Mouse (Mus musculus): ENCODE data around the gene Tbc1d22a. TPM values are rescaled to one million over a fixed set of nuclear protein-coding genes. Genes with fewer than 3 reads are reported as not detected.

The Tbc1d22a gene
- polyA plus RNA-seq, 1 experiment = 16.3 TPM

- Histone ChIP-seq H3K27ac (ENCODE audit: control insufficient read depth, insufficient read depth, low read depth, low read length, poor library complexity) (no peak overlapping the region), H3K4me1 (ENCODE audit: control insufficient read depth, insufficient read depth, low read length) (no peaks in the 10 kb centered on the region; the same call in 1 of the 2 replicates), H3K4me3 (replicated peaks; ENCODE audit: control insufficient read depth, low read depth, low read length) (no peak overlapping the region)
- 82% methylated on average over 3 of the region's 3 CpGs for WGBS
- TF ChIP-seq POLR2A (IDR thresholded peaks at IDR 0.05; ENCODE audit: borderline replicate concordance, control insufficient read depth, low read depth, low read length) = no peak
- TF ChIP-seq CTCF (IDR thresholded peaks at IDR 0.05; ENCODE audit: control insufficient read depth, insufficient read depth, low read length) = no peak
These were observed 23.8 kb downstream of the Tbc1d22a start for GRCm38 (mm10) chr15:86238076-86238475.

- H3K27ac ChIP-seq (ENCODE audit: control insufficient read depth, insufficient read depth, low read depth, low read length, poor library complexity) = no peak overlapping the region
- H3K4me1 ChIP-seq (ENCODE audit: control insufficient read depth, insufficient read depth, low read length) = no peaks in the 10 kb centered on the region; the same call in 1 of the 2 replicates
- 76% methylated on average over 6 of the region's 6 CpGs for WGBS
- H3K4me3 ChIP-seq (replicated peaks; ENCODE audit: control insufficient read depth, low read depth, low read length) = no peak overlapping the region
- no peak for TF ChIP-seq POLR2A (IDR thresholded peaks at IDR 0.05; ENCODE audit: borderline replicate concordance, control insufficient read depth, low read depth, low read length)
- TF ChIP-seq CTCF (IDR thresholded peaks at IDR 0.05; ENCODE audit: control insufficient read depth, insufficient read depth, low read length) = no peak
These were observed 24.8 kb downstream of the Tbc1d22a start for GRCm38 (mm10) chr15:86239068-86239467.

- no peak overlapping the region for H3K4me3 ChIP-seq (replicated peaks; ENCODE audit: control insufficient read depth, low read depth, low read length)
- 45% methylated on average over 10 of the region's 10 CpGs for WGBS
- H3K27ac ChIP-seq (ENCODE audit: control insufficient read depth, insufficient read depth, low read depth, low read length, poor library complexity) = no peak overlapping the region
- TF ChIP-seq POLR2A (IDR thresholded peaks at IDR 0.05; ENCODE audit: borderline replicate concordance, control insufficient read depth, low read depth, low read length) (no peak), CTCF (IDR thresholded peaks at IDR 0.05; ENCODE audit: control insufficient read depth, insufficient read depth, low read length) (peak; percentile 75)
- no peaks in the 10 kb centered on the region for H3K4me1 ChIP-seq (ENCODE audit: control insufficient read depth, insufficient read depth, low read length)
These were observed 25.5 kb downstream of the Tbc1d22a start for GRCm38 (mm10) chr15:86239801-86240200.

- WGBS = 49% methylated on average over 8 of the region's 8 CpGs
- H3K4me1 ChIP-seq (ENCODE audit: control insufficient read depth, insufficient read depth, low read length) = no peaks in the 10 kb centered on the region
- no peak for TF ChIP-seq POLR2A (IDR thresholded peaks at IDR 0.05; ENCODE audit: borderline replicate concordance, control insufficient read depth, low read depth, low read length)
- 0 out of 2 replicates have a peak, but pooled peaks have one; percentile 17 for TF ChIP-seq CTCF (IDR thresholded peaks at IDR 0.05; ENCODE audit: control insufficient read depth, insufficient read depth, low read length)
- no peak overlapping the region for H3K27ac ChIP-seq (ENCODE audit: control insufficient read depth, insufficient read depth, low read depth, low read length, poor library complexity)
- H3K4me3 ChIP-seq (replicated peaks; ENCODE audit: control insufficient read depth, low read depth, low read length) = no peak overlapping the region
These were observed 29.4 kb downstream of the Tbc1d22a start for GRCm38 (mm10) chr15:86243708-86244107.

- Histone ChIP-seq H3K27ac (ENCODE audit: control insufficient read depth, insufficient read depth, low read depth, low read length, poor library complexity) (no peak overlapping the region), H3K4me1 (ENCODE audit: control insufficient read depth, insufficient read depth, low read length) (no peaks in the 10 kb centered on the region), H3K4me3 (replicated peaks; ENCODE audit: control insufficient read depth, low read depth, low read length) (no peak overlapping the region)
- 78% methylated on average over 2 of the region's 2 CpGs for WGBS
- TF ChIP-seq CTCF (IDR thresholded peaks at IDR 0.05; ENCODE audit: control insufficient read depth, insufficient read depth, low read length) = no peak
- TF ChIP-seq POLR2A (IDR thresholded peaks at IDR 0.05; ENCODE audit: borderline replicate concordance, control insufficient read depth, low read depth, low read length) = no peak
These were observed 30.1 kb downstream of the Tbc1d22a start for GRCm38 (mm10) chr15:86244380-86244779.

GRCm38 (mm10) chr15:86250269-86250668 is 36.0 kb downstream of the Tbc1d22a start:
- Histone ChIP-seq H3K27ac (ENCODE audit: control insufficient read depth, insufficient read depth, low read depth, low read length, poor library complexity) (no peak overlapping the region), H3K4me1 (ENCODE audit: control insufficient read depth, insufficient read depth, low read length) (peaks cover 8% of the 10 kb centered on the region), H3K4me3 (replicated peaks; ENCODE audit: control insufficient read depth, low read depth, low read length) (peak overlapping the region; percentile 35)
- WGBS = 38% methylated on average over 9 of the region's 9 CpGs
- TF ChIP-seq CTCF (IDR thresholded peaks at IDR 0.05; ENCODE audit: control insufficient read depth, insufficient read depth, low read length) (peak; percentile 84), POLR2A (IDR thresholded peaks at IDR 0.05; ENCODE audit: borderline replicate concordance, control insufficient read depth, low read depth, low read length) (no peak)

GRCm38 (mm10) chr15:86252130-86252529 is 37.9 kb downstream of the Tbc1d22a start:
- H3K27ac ChIP-seq (ENCODE audit: control insufficient read depth, insufficient read depth, low read depth, low read length, poor library complexity) = no peak overlapping the region
- TF ChIP-seq POLR2A (IDR thresholded peaks at IDR 0.05; ENCODE audit: borderline replicate concordance, control insufficient read depth, low read depth, low read length) (no peak), CTCF (IDR thresholded peaks at IDR 0.05; ENCODE audit: control insufficient read depth, insufficient read depth, low read length) (no peak)
- H3K4me3 ChIP-seq (replicated peaks; ENCODE audit: control insufficient read depth, low read depth, low read length) = no peak overlapping the region
- H3K4me1 ChIP-seq (ENCODE audit: control insufficient read depth, insufficient read depth, low read length) = peaks cover 8% of the 10 kb centered on the region

- Histone ChIP-seq H3K27ac (ENCODE audit: control insufficient read depth, insufficient read depth, low read depth, low read length, poor library complexity) (no peak overlapping the region), H3K4me3 (replicated peaks; ENCODE audit: control insufficient read depth, low read depth, low read length) (no peak overlapping the region), H3K4me1 (ENCODE audit: control insufficient read depth, insufficient read depth, low read length) (peaks cover 8% of the 10 kb centered on the region)
- 34% methylated on average over 4 of the region's 4 CpGs for WGBS
- TF ChIP-seq CTCF (IDR thresholded peaks at IDR 0.05; ENCODE audit: control insufficient read depth, insufficient read depth, low read length) (no peak), POLR2A (IDR thresholded peaks at IDR 0.05; ENCODE audit: borderline replicate concordance, control insufficient read depth, low read depth, low read length) (no peak)
These were observed 38.4 kb downstream of the Tbc1d22a start for GRCm38 (mm10) chr15:86252684-86253083.

- peaks cover 11% of the 10 kb centered on the region for H3K4me1 ChIP-seq (ENCODE audit: control insufficient read depth, insufficient read depth, low read length)
- TF ChIP-seq CTCF (IDR thresholded peaks at IDR 0.05; ENCODE audit: control insufficient read depth, insufficient read depth, low read length) (no peak), POLR2A (IDR thresholded peaks at IDR 0.05; ENCODE audit: borderline replicate concordance, control insufficient read depth, low read depth, low read length) (no peak)
- WGBS = 82% methylated on average over 10 of the region's 10 CpGs
These were observed 39.2 kb downstream of the Tbc1d22a start for GRCm38 (mm10) chr15:86253411-86253810.

More at GRCm38 (mm10) chr15:86253411-86253810, 39.2 kb downstream of the Tbc1d22a start:
- H3K4me3 ChIP-seq (replicated peaks; ENCODE audit: control insufficient read depth, low read depth, low read length) = no peak overlapping the region
- no peak overlapping the region for H3K27ac ChIP-seq (ENCODE audit: control insufficient read depth, insufficient read depth, low read depth, low read length, poor library complexity)

Measured in bone marrow, adult 2 months (tissue).